Mouse (Mus musculus): ENCODE results near the gene Trhr2. TPM values are rescaled to one million over a fixed set of nuclear protein-coding genes. Genes with fewer than 3 reads are reported as not detected.
"Not testable (repeated sequence)": the region's sequence is repeated elsewhere in the genome, so short reads cannot be mapped to it uniquely, and the experiment has no call there.

The Trhr2 gene
- polyA plus RNA-seq, 1 experiment from 2014 or later: not detected

GRCm38 (mm10) chr8:122335638-122336250, 24.8 kb downstream of the Trhr2 start:
- Histone ChIP-seq H3K4me1 (peaks cover 21% of the 10 kb centered on the region), H3K27me3 (ENCODE audit: low read depth, poor library complexity, severe bottlenecking) (peaks cover 79% of the 10 kb centered on the region), H3K9me3 (replicated peaks) (no peaks in the 10 kb centered on the region), H3K4me3 (peak overlapping the region; percentile 71), H3K27ac (replicated peaks) (peak overlapping the region; percentile 49; the same call in 1 of the 2 replicates), H3K36me3 (peaks cover 5% of the 10 kb centered on the region; the same call in 1 of the 2 replicates)
- WGBS: 7% methylated on average over 57 of the region's 57 CpGs
- DNase-seq (ENCODE audit: low spot score): peak; percentile 40

DNA sequence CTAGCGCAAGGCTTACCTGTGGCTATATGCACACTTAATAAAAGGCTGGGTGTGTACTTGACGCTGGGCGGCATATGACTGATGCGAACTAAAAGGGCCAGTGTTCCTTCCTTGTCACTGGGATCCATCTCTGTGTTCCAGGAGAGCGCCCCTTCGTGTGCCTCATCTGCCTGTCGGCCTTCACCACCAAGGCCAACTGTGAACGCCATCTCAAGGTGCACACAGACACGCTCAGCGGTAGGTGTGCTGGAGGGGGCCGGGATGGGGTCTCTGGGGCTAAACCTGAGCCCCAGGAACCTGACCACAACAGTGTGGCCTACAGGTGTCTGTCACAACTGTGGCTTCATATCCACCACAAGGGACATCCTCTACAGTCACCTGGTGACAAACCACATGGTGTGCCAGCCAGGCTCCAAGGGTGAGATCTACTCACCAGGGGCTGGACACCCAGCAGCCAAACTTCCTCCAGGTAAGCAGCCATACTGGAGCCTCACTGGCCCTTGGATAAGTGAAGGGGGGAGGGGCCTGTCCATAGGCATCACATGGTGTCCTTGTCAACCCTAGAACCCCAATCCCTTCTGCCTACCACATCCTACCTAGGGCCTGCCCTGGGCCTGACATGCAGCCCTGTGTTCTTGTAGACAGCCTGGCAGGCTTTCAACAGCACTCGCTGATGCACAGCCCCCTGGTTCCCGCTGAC, 25.6 kb downstream of the Trhr2 start:
- H3K27ac ChIP-seq (replicated peaks): no peak overlapping the region
- 84% methylated on average over 13 of the region's 13 CpGs for WGBS
- H3K9me3 ChIP-seq (replicated peaks): no peaks in the 10 kb centered on the region
- peaks cover 25% of the 10 kb centered on the region for H3K4me1 ChIP-seq
- DNase-seq (ENCODE audit: low spot score): no peak
- H3K27me3 ChIP-seq (ENCODE audit: low read depth, poor library complexity, severe bottlenecking): peaks cover 78% of the 10 kb centered on the region
- H3K4me3 ChIP-seq: peak overlapping the region; percentile 71; the same call in 1 of the 2 replicates
- H3K36me3 ChIP-seq: peaks cover 5% of the 10 kb centered on the region; the same call in 1 of the 2 replicates

DNA sequence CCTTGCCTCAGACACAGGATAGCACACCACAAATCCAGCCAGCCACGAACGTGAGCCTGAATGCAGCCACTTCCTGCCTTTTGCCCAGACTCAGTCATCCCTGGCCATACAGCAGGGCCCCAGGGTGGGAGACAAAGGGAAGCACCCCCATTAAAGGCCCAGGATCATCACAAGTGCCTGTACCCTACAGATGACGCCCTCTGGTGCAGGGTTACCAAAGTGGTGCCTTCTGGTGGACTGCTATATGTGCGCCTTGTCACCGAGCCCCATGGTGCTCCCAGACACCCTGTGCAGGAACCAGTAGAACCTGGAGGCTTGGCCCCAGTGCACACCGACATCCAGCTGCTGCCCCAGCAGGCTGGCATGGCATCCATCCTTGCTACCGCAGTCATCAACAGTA, 27.0 kb downstream of the Trhr2 start:
- peaks cover 70% of the 10 kb centered on the region for H3K27me3 ChIP-seq (ENCODE audit: low read depth, poor library complexity, severe bottlenecking)
- DNase-seq (ENCODE audit: low spot score): no peak
- no peak overlapping the region for H3K27ac ChIP-seq (replicated peaks)
- WGBS: 76% methylated on average over 7 of the region's 7 CpGs
- peaks cover 33% of the 10 kb centered on the region for H3K4me1 ChIP-seq
- no peaks in the 10 kb centered on the region for H3K9me3 ChIP-seq (replicated peaks)
- peaks cover 5% of the 10 kb centered on the region; the same call in 1 of the 2 replicates for H3K36me3 ChIP-seq
- no peak overlapping the region for H3K4me3 ChIP-seq

DNA sequence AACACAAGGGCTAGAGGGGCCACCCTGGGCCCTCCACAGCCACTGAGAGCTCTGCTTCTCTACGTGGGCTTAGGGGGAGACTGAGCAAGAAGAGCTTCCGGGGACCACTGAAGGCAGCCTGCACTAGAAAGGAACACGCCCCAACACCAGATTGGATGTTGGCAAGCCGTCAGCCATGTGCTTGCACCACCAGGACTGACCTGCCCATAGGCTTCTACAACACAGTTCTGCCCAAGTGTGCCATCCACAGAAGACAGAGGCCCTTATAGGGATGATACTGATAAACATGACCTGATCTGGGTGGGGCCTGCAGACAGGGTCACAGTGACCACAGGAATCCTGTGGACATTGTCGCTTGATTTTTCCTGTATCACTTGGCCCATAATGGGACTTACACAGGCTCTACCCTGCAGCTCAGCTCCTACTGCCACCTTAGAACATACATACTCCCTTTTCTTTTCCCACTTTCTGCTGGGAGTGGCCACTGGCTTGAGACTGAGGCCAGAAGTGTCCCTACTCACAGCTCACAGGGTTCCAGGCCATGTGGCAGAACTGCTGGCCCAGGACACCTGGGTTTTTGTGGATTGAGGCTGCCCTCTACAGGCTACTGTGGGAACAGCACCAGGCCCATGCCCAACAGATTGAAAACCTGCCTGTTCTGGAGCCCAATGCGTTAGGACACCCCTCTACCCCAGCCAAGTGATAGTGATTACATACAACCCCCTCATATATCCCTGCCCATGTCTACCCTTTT, 27.6 kb downstream of the Trhr2 start:
- Histone ChIP-seq H3K36me3 (peaks cover 5% of the 10 kb centered on the region; the same call in 1 of the 2 replicates), H3K4me1 (peaks cover 37% of the 10 kb centered on the region), H3K27ac (replicated peaks) (0 out of 2 replicates have a peak overlapping the region, but pooled peaks have one; percentile 13), H3K27me3 (ENCODE audit: low read depth, poor library complexity, severe bottlenecking) (peaks cover 70% of the 10 kb centered on the region), H3K4me3 (no peak overlapping the region), H3K9me3 (replicated peaks) (no peaks in the 10 kb centered on the region)
- DNase-seq (ENCODE audit: low spot score): peak; percentile 83
- 73% methylated on average over 6 of the region's 6 CpGs for WGBS

DNA sequence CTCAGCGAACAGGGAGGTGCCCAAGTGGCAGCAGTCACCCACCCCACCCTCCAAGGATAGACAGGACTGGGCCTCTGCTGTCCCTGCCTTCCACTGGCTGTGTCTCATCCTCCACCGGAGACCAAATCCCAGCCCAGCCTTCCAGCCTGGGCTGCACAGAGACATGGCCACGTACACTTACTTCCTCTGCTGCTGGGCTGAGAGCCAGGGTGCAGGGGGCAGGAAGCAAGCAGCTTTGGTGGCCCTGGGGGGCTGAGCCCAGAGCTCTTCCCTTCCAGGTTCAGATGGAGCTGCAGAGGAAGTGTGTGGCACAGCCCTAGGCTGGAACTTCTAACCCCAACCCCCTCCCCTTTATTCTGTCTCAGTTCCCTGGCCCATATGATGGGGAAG, 29.4 kb downstream of the Trhr2 start:
- Histone ChIP-seq H3K4me3 (no peak overlapping the region), H3K9me3 (replicated peaks) (no peaks in the 10 kb centered on the region), H3K27ac (replicated peaks) (peak overlapping the region; percentile 46), H3K27me3 (ENCODE audit: low read depth, poor library complexity, severe bottlenecking) (peaks cover 66% of the 10 kb centered on the region), H3K4me1 (peaks cover 32% of the 10 kb centered on the region), H3K36me3 (0 out of 2 replicates have a peak, but pooled peaks cover 2% of the 10 kb centered on the region)
- DNase-seq (ENCODE audit: low spot score): no peak
- 74% methylated on average over 3 of the region's 3 CpGs for WGBS

GRCm38 (mm10) chr8:122330446-122331133, 30.0 kb downstream of the Trhr2 start:
- Histone ChIP-seq H3K4me1 (peaks cover 32% of the 10 kb centered on the region), H3K27me3 (ENCODE audit: low read depth, poor library complexity, severe bottlenecking) (peaks cover 65% of the 10 kb centered on the region)
- 74% methylated on average over 12 of the region's 12 CpGs for WGBS

DNA sequence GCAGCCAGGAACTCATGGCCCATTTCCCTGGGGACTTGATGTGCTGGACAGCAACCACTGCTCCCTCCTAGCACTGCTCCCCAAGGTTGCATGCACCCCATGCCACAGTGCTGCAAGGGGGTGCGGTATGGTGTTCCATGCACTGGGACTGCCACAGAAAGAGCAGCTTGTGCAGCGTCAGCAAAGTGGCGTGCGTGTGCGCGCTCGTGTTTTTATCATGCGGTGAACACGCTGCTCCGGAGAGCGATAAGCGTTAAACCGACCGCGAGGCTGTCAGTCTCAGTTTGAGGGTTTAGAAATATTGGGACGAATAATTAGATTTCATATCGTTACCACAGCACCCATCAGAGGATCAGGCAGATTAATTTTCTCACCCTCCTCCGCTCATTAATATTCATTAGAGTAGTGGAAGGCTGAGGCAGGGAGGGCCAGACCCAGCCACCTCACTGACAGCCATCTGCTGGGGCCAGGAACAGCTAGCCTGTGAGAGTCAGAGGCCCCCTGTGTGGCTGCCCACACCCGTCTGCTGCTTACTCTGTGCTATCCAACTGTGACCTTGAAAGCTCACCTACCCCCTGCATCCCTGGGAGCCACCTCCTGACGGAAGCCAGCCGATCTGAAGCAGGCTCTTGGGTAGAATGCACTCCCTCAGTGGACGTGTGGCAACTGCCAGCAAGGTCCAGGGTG, 30.9 kb downstream of the Trhr2 start:
- no peak overlapping the region for H3K4me3 ChIP-seq
- 80% methylated on average over 22 of the region's 22 CpGs for WGBS
- H3K9me3 ChIP-seq (replicated peaks): no peaks in the 10 kb centered on the region
- peaks cover 35% of the 10 kb centered on the region for H3K4me1 ChIP-seq
- H3K27me3 ChIP-seq (ENCODE audit: low read depth, poor library complexity, severe bottlenecking): peaks cover 65% of the 10 kb centered on the region
- peak overlapping the region; percentile 55; the same call in 1 of the 2 replicates for H3K27ac ChIP-seq (replicated peaks)
- no peak for DNase-seq (ENCODE audit: low spot score)
- no peaks in the 10 kb centered on the region for H3K36me3 ChIP-seq

More at GRCm38 (mm10) chr8:122330446-122331133, 30.0 kb downstream of the Trhr2 start:
- no peak for DNase-seq (ENCODE audit: low spot score)
- Histone ChIP-seq H3K4me3 (no peak overlapping the region), H3K27ac (replicated peaks) (peak overlapping the region; percentile 55), H3K36me3 (0 out of 2 replicates have a peak, but pooled peaks cover 2% of the 10 kb centered on the region), H3K9me3 (replicated peaks) (no peaks in the 10 kb centered on the region)

GRCm38 (mm10) chr8:122329072-122329471, 31.5 kb downstream of the Trhr2 start:
- Histone ChIP-seq H3K27ac (replicated peaks) (no peak overlapping the region), H3K9me3 (replicated peaks) (no peaks in the 10 kb centered on the region), H3K36me3 (no peaks in the 10 kb centered on the region), H3K4me3 (no peak overlapping the region), H3K4me1 (peaks cover 41% of the 10 kb centered on the region), H3K27me3 (ENCODE audit: low read depth, poor library complexity, severe bottlenecking) (peaks cover 62% of the 10 kb centered on the region)
- WGBS: 81% methylated on average over 8 of the region's 8 CpGs
- no peak for DNase-seq (ENCODE audit: low spot score)

DNA sequence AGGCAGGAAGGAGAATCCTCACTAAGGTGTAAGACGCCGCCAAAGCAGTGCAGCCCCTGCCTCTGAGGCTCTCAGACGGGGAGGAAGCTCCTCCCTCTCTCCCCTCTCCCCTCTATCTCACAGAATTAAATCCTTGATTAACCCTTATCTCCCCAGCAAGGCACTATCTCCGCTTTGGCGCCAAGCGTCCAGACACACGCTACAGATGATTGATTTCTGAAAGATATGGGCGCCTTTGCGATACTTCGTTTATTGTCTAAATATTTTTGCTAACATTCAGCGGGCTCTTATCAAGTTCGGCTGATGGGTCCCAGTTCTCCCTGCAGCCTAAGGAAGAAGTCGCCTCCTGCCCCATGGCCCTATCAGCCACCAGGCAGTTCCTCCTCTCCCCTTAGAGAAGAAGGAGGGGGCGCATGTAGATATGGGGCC, 34.4 kb downstream of the Trhr2 start:
- peak overlapping the region; percentile 31; the same call in 1 of the 2 replicates for H3K4me3 ChIP-seq
- 11% methylated on average over 14 of the region's 14 CpGs for WGBS
- no peaks in the 10 kb centered on the region for H3K9me3 ChIP-seq (replicated peaks)
- peak overlapping the region; percentile 50; the same call in 1 of the 2 replicates for H3K27ac ChIP-seq (replicated peaks)
- DNase-seq (ENCODE audit: low spot score): no peak
- no peaks in the 10 kb centered on the region for H3K36me3 ChIP-seq
- H3K27me3 ChIP-seq (ENCODE audit: low read depth, poor library complexity, severe bottlenecking): peaks cover 68% of the 10 kb centered on the region
- peaks cover 64% of the 10 kb centered on the region for H3K4me1 ChIP-seq

DNA sequence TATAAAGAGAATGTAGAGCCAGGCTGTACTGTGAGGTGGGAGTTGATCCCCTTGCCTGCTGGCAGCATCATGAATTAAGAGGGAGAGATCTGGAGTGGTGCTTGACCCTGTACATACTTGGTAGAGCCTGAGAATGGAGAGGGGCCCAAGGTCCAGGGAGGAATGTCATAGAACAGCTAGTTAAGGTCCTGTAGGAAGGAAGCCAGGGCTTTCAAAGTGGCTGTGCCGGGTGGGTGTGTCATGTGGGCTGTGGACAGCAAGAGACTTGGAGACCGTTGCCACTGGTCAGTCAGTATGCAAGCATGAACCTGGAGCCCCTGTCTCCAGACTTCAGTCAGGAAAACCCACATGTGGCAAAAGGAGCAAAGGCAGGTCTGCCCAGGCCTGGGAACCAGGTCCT, 35.4 kb downstream of the Trhr2 start:
- Histone ChIP-seq H3K4me3 (no peak overlapping the region), H3K36me3 (no peaks in the 10 kb centered on the region), H3K27me3 (ENCODE audit: low read depth, poor library complexity, severe bottlenecking) (peaks cover 66% of the 10 kb centered on the region), H3K9me3 (replicated peaks) (no peaks in the 10 kb centered on the region), H3K27ac (replicated peaks) (no peak overlapping the region), H3K4me1 (peaks cover 72% of the 10 kb centered on the region)
- WGBS: 73% methylated on average over 2 of the region's 2 CpGs
- DNase-seq (ENCODE audit: low spot score): no peak

- Histone ChIP-seq H3K4me3 (peak overlapping the region; percentile 12; the same call in 1 of the 2 replicates), H3K27me3 (ENCODE audit: low read depth, poor library complexity, severe bottlenecking) (peaks cover 61% of the 10 kb centered on the region), H3K27ac (replicated peaks) (peak overlapping the region; percentile 50), H3K4me1 (peaks cover 79% of the 10 kb centered on the region)
- DNase-seq (ENCODE audit: low spot score); H3K9me3 ChIP-seq (replicated peaks); H3K36me3 ChIP-seq: not testable (repeated sequence)
- WGBS: 12% methylated on average over 13 of the region's 13 CpGs
These were observed 36.6 kb downstream of the Trhr2 start for GRCm38 (mm10) chr8:122323951-122324402.
